Mouse (Mus musculus) liver, adult (tissue): Measurements from ENCODE around the gene Maml3.

Experiments
- GATA4 ChIP-seq: IDR thresholded peaks from 2 replicates; pipeline ENCODE4 v1.6.1; 2014; ENCODE audit warnings: mild to moderate bottlenecking, low read length; ENCODE audit not compliant: insufficient replicate concordance

The Maml3 gene

GRCm38 (mm10) chr3:51807981-51808870, 296.6 kb downstream of the Maml3 start:
- TF ChIP-seq GATA4, result no peak

- TF ChIP-seq GATA4, result no peak
Observed at GRCm38 (mm10) chr3:51805488-51806318, 299.2 kb downstream of the Maml3 start.

GRCm38 (mm10) chr3:51803903-51804302, 301.0 kb downstream of the Maml3 start:
- TF ChIP-seq GATA4, result no peak

GRCm38 (mm10) chr3:51799650-51800049, 305.2 kb downstream of the Maml3 start:
- TF ChIP-seq GATA4, result no peak

DNA sequence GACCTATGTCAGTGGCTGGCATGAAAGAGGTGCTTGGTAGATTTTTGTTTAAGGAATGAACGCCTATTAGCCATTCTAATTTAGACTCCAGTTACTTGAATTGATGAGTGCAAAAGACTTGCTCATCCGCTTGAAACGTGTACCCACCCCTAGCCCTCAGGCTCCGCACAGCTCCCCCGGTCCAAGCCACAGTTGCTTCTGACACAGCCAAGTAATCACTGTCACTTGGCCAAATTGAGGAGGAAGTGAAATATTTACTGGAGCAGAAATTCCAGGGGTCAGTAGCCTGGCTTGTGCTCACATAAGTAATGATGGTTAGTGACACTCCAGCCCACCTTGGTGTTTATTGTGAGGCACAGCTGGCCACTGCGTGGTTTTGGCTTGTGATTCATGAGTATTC, 308.0 kb downstream of the Maml3 start:
- no peak for TF ChIP-seq GATA4

DNA sequence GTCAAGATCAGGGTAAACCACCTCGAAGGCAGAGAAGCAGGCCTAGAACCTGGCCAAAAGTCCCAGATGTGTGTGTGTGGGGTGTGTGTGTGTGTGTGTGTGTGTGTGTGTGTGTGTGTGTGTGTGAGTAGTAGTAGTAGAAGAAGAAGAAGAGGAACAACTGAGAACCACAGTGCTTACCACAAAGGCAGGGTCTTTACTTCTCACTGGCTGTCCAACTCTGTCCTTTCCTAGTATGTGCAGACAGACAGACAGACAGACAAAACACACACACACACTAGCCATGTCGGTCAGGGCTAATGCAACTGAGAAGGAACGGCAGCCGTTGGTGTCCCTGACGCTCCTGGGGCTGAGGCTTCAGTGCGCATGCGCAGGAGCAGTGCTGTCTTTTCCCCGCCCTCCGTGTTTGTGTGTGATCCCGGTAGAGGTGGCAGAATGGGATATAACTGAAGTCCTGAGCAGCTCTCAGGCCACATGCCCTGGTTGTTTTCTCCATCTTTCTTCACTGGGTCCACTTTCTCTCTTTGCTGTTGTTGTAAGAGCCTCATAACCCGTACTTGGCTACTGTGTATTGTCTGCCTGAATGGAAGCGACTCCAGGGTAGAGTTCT, 308.6 kb downstream of the Maml3 start:
- TF ChIP-seq GATA4, result no peak

GRCm38 (mm10) chr3:51791542-51791941, 313.3 kb downstream of the Maml3 start:
- TF ChIP-seq GATA4, result no peak

DNA sequence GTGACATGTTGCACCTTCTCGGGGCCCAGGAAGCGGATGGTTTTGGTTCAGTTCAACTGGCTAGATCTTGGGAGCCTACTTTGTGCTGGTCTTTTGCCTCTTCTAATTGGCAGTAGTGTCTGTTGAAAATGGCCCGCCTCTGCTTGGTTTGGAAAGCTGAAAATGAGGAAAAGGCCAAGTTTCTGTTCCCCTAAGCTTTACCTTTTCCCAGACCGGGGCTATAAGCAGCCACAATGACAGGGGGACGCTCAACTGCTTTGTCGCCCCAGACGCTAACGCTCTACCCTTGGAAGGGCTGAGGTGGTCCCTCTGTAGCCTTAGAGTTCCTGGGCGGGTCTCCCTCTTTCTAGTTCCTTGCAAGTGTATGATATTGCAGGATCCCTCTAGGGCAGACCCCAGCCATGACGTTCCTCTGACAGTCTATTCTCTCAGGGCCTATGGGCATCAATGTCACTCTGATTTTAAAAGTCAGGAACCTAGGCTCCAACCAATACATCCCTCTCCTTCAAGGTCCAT, 315.4 kb downstream of the Maml3 start:
- no peak for TF ChIP-seq GATA4

DNA sequence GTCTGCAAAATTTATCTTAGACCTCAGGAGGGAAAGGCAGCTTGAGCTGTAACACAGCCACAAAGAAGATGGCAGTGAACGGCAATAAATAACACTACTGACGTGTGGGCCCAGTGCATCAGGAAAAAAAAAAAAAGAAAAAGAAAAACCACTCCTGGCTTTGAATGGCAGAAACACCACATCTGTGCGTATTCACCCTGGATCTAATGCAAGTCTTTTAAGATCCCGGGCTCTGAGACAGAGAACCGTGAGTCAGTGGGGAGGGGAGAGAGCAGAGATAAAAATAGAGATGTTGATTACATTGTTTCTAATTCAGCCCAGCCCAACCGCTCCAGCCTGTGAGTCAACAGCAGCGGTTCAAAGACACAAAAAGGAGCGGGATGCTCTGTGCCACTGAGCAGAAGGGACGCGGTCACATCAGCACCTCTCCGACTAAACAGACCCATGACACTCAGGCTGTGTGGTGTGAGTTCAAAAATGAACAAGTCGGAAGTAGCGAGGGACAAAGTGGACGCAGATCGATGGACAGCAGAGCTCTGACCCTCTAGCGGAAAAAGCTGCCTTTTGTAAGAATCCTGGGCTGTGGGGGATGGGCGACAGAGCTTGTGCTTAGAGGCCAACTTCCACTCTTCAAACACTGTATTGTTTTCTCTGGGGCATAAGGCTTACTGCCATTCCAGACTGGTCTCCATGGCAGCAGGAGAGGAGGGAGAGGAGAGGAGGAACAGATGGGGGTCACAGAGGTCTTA, 316.1 kb downstream of the Maml3 start:
- TF ChIP-seq GATA4, result no peak

DNA sequence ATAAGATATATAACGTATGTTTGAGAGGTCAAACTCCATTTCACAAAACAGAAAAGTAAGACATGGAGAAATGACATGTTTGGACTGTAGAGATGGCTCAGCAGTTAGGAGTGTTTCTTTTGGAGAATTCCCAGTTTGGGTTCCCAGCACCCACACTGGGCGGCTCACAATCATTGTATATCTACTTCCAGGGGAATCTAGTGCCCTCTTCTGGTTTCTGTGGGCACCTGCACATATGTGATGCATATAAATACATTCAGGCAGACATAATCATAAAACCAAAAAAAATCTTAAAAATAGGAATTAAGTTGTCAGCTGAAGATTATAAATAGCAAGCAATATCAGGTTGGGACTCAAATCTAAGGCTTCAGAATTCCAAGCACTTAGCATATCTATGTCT, 316.9 kb downstream of the Maml3 start:
- TF ChIP-seq GATA4, result no peak

- no peak for TF ChIP-seq GATA4
Observed at GRCm38 (mm10) chr3:51785796-51786195, 319.1 kb downstream of the Maml3 start.

GRCm38 (mm10) chr3:51782191-51782590, 322.7 kb downstream of the Maml3 start:
- no peak for TF ChIP-seq GATA4

GRCm38 (mm10) chr3:51778738-51779592, 325.9 kb downstream of the Maml3 start:
- no peak for TF ChIP-seq GATA4

GRCm38 (mm10) chr3:51778179-51778578, 326.7 kb downstream of the Maml3 start:
- TF ChIP-seq GATA4, result no peak
